Mouse (Mus musculus): ENCODE measurements around the gene Klhdc8a. TPM values are rescaled to one million over a fixed set of nuclear protein-coding genes. Genes with fewer than 3 reads are reported as not detected.
"Not testable (repeated sequence)": the region's sequence is repeated elsewhere in the genome, so short reads cannot be mapped to it uniquely, and the experiment has no call there.

Gene Klhdc8a
- polyA plus RNA-seq, 1 experiment from 2014 or later: 2.5 TPM

DNA sequence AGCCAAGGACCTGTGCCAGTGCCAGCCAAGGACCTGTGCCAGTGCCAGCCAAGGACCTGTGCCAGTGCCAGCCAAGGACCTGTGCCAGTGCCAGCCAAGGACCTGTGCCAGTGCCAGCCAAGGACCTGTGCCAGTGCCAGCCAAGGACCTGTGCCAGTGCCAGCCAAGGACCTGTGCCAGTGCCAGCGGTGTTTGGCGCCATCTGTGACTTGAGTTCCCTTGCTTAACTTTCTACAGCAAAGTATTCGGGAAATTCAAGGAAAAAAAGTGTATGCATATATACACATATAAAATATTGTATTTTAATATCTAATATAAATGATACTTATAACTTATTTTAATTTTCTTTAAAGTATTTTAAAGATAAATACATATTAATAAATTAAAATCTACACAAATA is 51.2 kb downstream of the Klhdc8a start:
- DNase-seq (ENCODE audit: low spot score); H3K4me2 ChIP-seq (ENCODE audit: low read depth); H3K4me3 ChIP-seq (ENCODE audit: low read depth, low read length); H3K27ac ChIP-seq (ENCODE audit: low read depth, low read length); H3K4me1 ChIP-seq (ENCODE audit: control insufficient read depth, insufficient read depth, low read length); H3K36me3 ChIP-seq (ENCODE audit: control insufficient read depth, insufficient read depth, low read length); ATAC-seq (ENCODE audit: insufficient read depth, low FRiP score, low TSS enrichment); H3K9me3 ChIP-seq (ENCODE audit: control insufficient read depth, low read length); H3K9ac ChIP-seq (ENCODE audit: low read length); H3K27me3 ChIP-seq (ENCODE audit: control insufficient read depth, insufficient read depth, low read length): not testable (repeated sequence)
- WGBS: 93% methylated on average over 3 of the region's 3 CpGs

GRCm38 (mm10) chr1:132351058-132351457 is 52.6 kb downstream of the Klhdc8a start:
- DNase-seq (ENCODE audit: low spot score) (no peak), ATAC-seq (ENCODE audit: insufficient read depth, low FRiP score, low TSS enrichment) (no peak)
- Histone ChIP-seq H3K36me3 (ENCODE audit: control insufficient read depth, insufficient read depth, low read length) (no peaks in the 10 kb centered on the region), H3K4me3 (ENCODE audit: low read depth, low read length) (no peak overlapping the region), H3K4me1 (ENCODE audit: control insufficient read depth, insufficient read depth, low read length) (0 out of 2 replicates have a peak, but pooled peaks cover 2% of the 10 kb centered on the region), H3K9ac (ENCODE audit: low read length) (no peak overlapping the region), H3K27ac (ENCODE audit: low read depth, low read length) (no peak overlapping the region), H3K27me3 (ENCODE audit: control insufficient read depth, insufficient read depth, low read length) (no peaks in the 10 kb centered on the region), H3K4me2 (ENCODE audit: low read depth) (no peak overlapping the region), H3K9me3 (ENCODE audit: control insufficient read depth, low read length) (peaks cover 3% of the 10 kb centered on the region; the same call in 1 of the 2 replicates)
- WGBS: 93% methylated on average over 4 of the region's 4 CpGs

DNA sequence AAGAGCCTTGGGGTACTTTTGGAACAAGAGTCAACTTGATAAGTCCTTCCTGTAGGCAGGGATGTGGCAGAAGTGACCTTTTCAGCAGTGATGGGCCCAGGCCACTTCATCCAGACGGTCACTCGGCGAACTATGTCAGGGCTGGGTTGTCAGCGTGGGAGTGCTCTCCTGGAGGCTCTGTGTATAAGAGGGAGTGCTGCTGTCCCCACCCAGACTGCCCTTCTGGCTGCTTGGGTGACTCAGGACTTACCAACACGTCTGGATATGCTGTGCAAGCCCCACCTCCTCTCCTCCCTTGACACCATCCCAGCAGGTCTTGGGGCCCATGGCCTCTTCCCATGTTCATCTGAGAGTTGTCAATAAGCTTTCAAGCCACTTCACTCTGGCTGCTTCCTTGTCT is 55.0 kb downstream of the Klhdc8a start:
- Histone ChIP-seq H3K27ac (ENCODE audit: low read depth, low read length) (no peak overlapping the region), H3K36me3 (ENCODE audit: control insufficient read depth, insufficient read depth, low read length) (peaks cover 9% of the 10 kb centered on the region), H3K27me3 (ENCODE audit: control insufficient read depth, insufficient read depth, low read length) (no peaks in the 10 kb centered on the region), H3K4me3 (ENCODE audit: low read depth, low read length) (no peak overlapping the region), H3K4me2 (ENCODE audit: low read depth) (no peak overlapping the region), H3K9me3 (ENCODE audit: control insufficient read depth, low read length) (peaks cover 3% of the 10 kb centered on the region; the same call in 1 of the 2 replicates), H3K4me1 (ENCODE audit: control insufficient read depth, insufficient read depth, low read length) (peaks cover 5% of the 10 kb centered on the region; the same call in 1 of the 2 replicates), H3K9ac (ENCODE audit: low read length) (no peak overlapping the region)
- no peak for ATAC-seq (ENCODE audit: insufficient read depth, low FRiP score, low TSS enrichment)
- DNase-seq (ENCODE audit: low spot score): no peak
- WGBS: 75% methylated on average over 5 of the region's 5 CpGs

- ATAC-seq (ENCODE audit: insufficient read depth, low FRiP score, low TSS enrichment) (no peak), DNase-seq (ENCODE audit: low spot score) (no peak)
- Histone ChIP-seq H3K4me3 (ENCODE audit: low read depth, low read length) (no peak overlapping the region), H3K9ac (ENCODE audit: low read length) (no peak overlapping the region), H3K27ac (ENCODE audit: low read depth, low read length) (no peak overlapping the region), H3K9me3 (ENCODE audit: control insufficient read depth, low read length) (peaks cover 3% of the 10 kb centered on the region; the same call in 1 of the 2 replicates), H3K36me3 (ENCODE audit: control insufficient read depth, insufficient read depth, low read length) (peaks cover 10% of the 10 kb centered on the region), H3K4me1 (ENCODE audit: control insufficient read depth, insufficient read depth, low read length) (peaks cover 5% of the 10 kb centered on the region; the same call in 1 of the 2 replicates), H3K4me2 (ENCODE audit: low read depth) (no peak overlapping the region), H3K27me3 (ENCODE audit: control insufficient read depth, insufficient read depth, low read length) (no peaks in the 10 kb centered on the region)
- WGBS: 84% methylated on average over 9 of the region's 9 CpGs
Measured at GRCm38 (mm10) chr1:132354234-132354633, 55.8 kb downstream of the Klhdc8a start.

DNA sequence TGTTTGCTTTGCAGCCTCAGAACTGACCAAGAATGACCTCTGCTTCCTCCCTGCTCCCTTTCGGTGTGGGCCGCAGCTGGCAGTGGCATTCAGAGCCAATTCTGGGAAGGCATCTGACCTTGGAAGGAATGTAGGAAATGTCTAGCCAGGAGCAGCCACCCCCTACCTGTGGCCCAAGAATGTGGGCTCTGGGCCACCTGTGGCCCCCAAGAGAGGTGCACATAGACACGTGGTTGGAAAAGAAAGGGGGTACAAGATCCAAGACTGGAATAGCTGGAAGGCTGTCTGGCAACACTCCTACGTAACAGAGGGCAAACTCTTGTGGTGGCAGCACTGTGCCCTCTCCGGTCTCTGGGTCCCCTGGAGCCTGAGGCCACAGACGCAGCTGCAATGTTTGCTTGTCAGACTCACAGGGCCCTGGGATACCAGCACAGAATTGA is 56.8 kb downstream of the Klhdc8a start:
- H3K4me2 ChIP-seq (ENCODE audit: low read depth): no peak overlapping the region
- WGBS: 62% methylated on average over 6 of the region's 6 CpGs
- peaks cover 14% of the 10 kb centered on the region for H3K36me3 ChIP-seq (ENCODE audit: control insufficient read depth, insufficient read depth, low read length)
- DNase-seq (ENCODE audit: low spot score) (no peak), ATAC-seq (ENCODE audit: insufficient read depth, low FRiP score, low TSS enrichment) (no peak)
- H3K4me3 ChIP-seq (ENCODE audit: low read depth, low read length): no peak overlapping the region
- H3K9ac ChIP-seq (ENCODE audit: low read length): no peak overlapping the region; the same call in 1 of the 2 replicates
- no peaks in the 10 kb centered on the region for H3K27me3 ChIP-seq (ENCODE audit: control insufficient read depth, insufficient read depth, low read length)
- peaks cover 5% of the 10 kb centered on the region; the same call in 1 of the 2 replicates for H3K4me1 ChIP-seq (ENCODE audit: control insufficient read depth, insufficient read depth, low read length)
- H3K9me3 ChIP-seq (ENCODE audit: control insufficient read depth, low read length): peaks cover 3% of the 10 kb centered on the region; the same call in 1 of the 2 replicates
- H3K27ac ChIP-seq (ENCODE audit: low read depth, low read length): no peak overlapping the region

GRCm38 (mm10) chr1:132355841-132356242 is 57.4 kb downstream of the Klhdc8a start:
- no peak overlapping the region for H3K4me2 ChIP-seq (ENCODE audit: low read depth)
- ATAC-seq (ENCODE audit: insufficient read depth, low FRiP score, low TSS enrichment): peak; percentile 60
- no peaks in the 10 kb centered on the region for H3K27me3 ChIP-seq (ENCODE audit: control insufficient read depth, insufficient read depth, low read length)
- WGBS: 0% methylated on average over 3 of the region's 3 CpGs
- peaks cover 2% of the 10 kb centered on the region; the same call in 1 of the 2 replicates for H3K9me3 ChIP-seq (ENCODE audit: control insufficient read depth, low read length)
- H3K27ac ChIP-seq (ENCODE audit: low read depth, low read length): no peak overlapping the region
- H3K36me3 ChIP-seq (ENCODE audit: control insufficient read depth, insufficient read depth, low read length): peaks cover 19% of the 10 kb centered on the region
- peak; percentile 89 for DNase-seq (ENCODE audit: low spot score)
- H3K9ac ChIP-seq (ENCODE audit: low read length): no peak overlapping the region
- peaks cover 5% of the 10 kb centered on the region; the same call in 1 of the 2 replicates for H3K4me1 ChIP-seq (ENCODE audit: control insufficient read depth, insufficient read depth, low read length)
- no peak overlapping the region for H3K4me3 ChIP-seq (ENCODE audit: low read depth, low read length)

GRCm38 (mm10) chr1:132356841-132357240 is 58.4 kb downstream of the Klhdc8a start:
- no peak for DNase-seq (ENCODE audit: low spot score)
- Histone ChIP-seq H3K27ac (ENCODE audit: low read depth, low read length) (no peak overlapping the region), H3K4me3 (ENCODE audit: low read depth, low read length) (no peak overlapping the region), H3K9me3 (ENCODE audit: control insufficient read depth, low read length) (no peaks in the 10 kb centered on the region), H3K4me2 (ENCODE audit: low read depth) (no peak overlapping the region), H3K4me1 (ENCODE audit: control insufficient read depth, insufficient read depth, low read length) (peaks cover 5% of the 10 kb centered on the region; the same call in 1 of the 2 replicates), H3K9ac (ENCODE audit: low read length) (no peak overlapping the region), H3K27me3 (ENCODE audit: control insufficient read depth, insufficient read depth, low read length) (no peaks in the 10 kb centered on the region), H3K36me3 (ENCODE audit: control insufficient read depth, insufficient read depth, low read length) (peaks cover 21% of the 10 kb centered on the region)
- no peak for ATAC-seq (ENCODE audit: insufficient read depth, low FRiP score, low TSS enrichment)
- WGBS: 69% methylated on average over 1 of the region's 1 CpGs

Other genes starting within 250 kb of the Klhdc8a start
- gene Mfsd4a, start 230.6 kb upstream of the Klhdc8a start, polyA plus RNA-seq (2014; fragmentation: Nextera tagmentation; extraction: Ambion mirVana): 10.7 and 12.6 TPM in 2 replicates
- 1.9 TPM in 2 replicates for gene Cdk18, start 158.9 kb upstream of the Klhdc8a start, polyA plus RNA-seq (2014; fragmentation: Nextera tagmentation; extraction: Ambion mirVana)
- 5.6 and 6.8 TPM in 2 replicates for gene Lemd1, start 107.2 kb upstream of the Klhdc8a start, polyA plus RNA-seq (2014; fragmentation: Nextera tagmentation; extraction: Ambion mirVana)
- 2.2 and 2.6 TPM in 2 replicates for gene AC124108.1, start 107.2 kb upstream of the Klhdc8a start, polyA plus RNA-seq (2014; fragmentation: Nextera tagmentation; extraction: Ambion mirVana)
- not detected in 2 replicates for gene Gm10188, start 68.9 kb upstream of the Klhdc8a start, polyA plus RNA-seq (2014; fragmentation: Nextera tagmentation; extraction: Ambion mirVana)
- 24.4 and 25.4 TPM in 2 replicates for gene Nuak2, start 17.5 kb downstream of the Klhdc8a start, polyA plus RNA-seq (2014; fragmentation: Nextera tagmentation; extraction: Ambion mirVana)
- gene Tmcc2, start 92.7 kb downstream of the Klhdc8a start, polyA plus RNA-seq (2014; fragmentation: Nextera tagmentation; extraction: Ambion mirVana): 14.5 and 15.9 TPM in 2 replicates
- gene Dstyk, start 118.9 kb downstream of the Klhdc8a start, polyA plus RNA-seq (2014; fragmentation: Nextera tagmentation; extraction: Ambion mirVana): 11.7 and 12.0 TPM in 2 replicates
- gene Rbbp5, start 178.7 kb downstream of the Klhdc8a start, polyA plus RNA-seq (2014; fragmentation: Nextera tagmentation; extraction: Ambion mirVana): 63.2 and 68.3 TPM in 2 replicates
- 1.4 and 1.8 TPM in 2 replicates for gene Tmem81, start 207.6 kb downstream of the Klhdc8a start, polyA plus RNA-seq (2014; fragmentation: Nextera tagmentation; extraction: Ambion mirVana)
- 53.2 and 59.9 TPM in 2 replicates for gene Cntn2, start 244.6 kb downstream of the Klhdc8a start, polyA plus RNA-seq (2014; fragmentation: Nextera tagmentation; extraction: Ambion mirVana)